Mouse (Mus musculus): ENCODE data around the gene Col4a4. TPM values are rescaled to one million over a fixed set of nuclear protein-coding genes. Genes with fewer than 3 reads are reported as not detected.

Gene Col4a4
- total RNA-seq, 2 experiments from 2014 or later, result 1.0 to 1.3 TPM

DNA sequence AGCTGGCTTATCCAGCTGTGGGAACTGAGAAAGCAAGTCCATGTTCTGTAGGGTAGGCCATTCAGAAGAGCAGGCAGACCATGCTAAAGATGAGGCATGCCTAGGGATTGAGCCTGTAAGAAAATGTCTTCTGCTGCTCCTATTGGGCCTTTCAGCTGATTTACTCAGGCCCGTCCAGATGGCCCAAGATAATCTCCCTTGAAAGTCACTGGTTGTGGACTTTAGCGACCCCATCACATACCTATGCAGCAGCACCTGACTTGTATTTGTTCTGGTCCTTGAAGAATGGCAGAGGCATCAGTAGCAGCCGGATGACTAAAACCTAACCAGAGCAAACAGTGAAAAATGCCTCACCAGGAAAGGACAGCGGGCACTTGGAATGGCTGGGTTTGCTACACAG, 171.0 kb downstream of the Col4a4 start:
- DNase-seq (ENCODE audit: low spot score), result no peak

- DNase-seq (ENCODE audit: low spot score), result no peak
These were observed 172.1 kb downstream of the Col4a4 start for GRCm38 (mm10) chr1:82414434-82415045.

GRCm38 (mm10) chr1:82412085-82412484, 174.6 kb downstream of the Col4a4 start:
- peak; percentile 14 for DNase-seq (ENCODE audit: low spot score)

DNA sequence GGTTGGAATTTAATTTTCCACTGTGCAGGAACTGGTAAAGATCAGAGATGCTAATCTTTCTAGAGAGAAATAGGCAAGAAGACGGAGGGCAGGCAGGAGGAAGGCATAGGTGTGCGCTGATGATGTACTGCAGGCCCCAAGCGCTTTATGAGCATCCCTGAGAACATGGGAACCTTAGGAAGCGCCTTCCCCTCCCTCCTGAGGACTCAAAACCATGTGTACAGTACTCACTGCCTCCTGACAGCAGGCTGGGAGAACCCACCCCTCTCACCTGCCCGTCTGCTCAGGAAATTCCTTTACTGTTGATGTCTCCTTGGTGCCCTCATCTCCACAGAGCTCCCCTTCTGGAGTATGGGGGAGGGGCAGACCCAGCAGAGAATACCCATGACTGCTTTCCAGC, 175.1 kb downstream of the Col4a4 start:
- DNase-seq (ENCODE audit: low spot score), result no peak

- DNase-seq (ENCODE audit: low spot score), result no peak
These were observed 176.1 kb downstream of the Col4a4 start for GRCm38 (mm10) chr1:82410548-82410947.

DNA sequence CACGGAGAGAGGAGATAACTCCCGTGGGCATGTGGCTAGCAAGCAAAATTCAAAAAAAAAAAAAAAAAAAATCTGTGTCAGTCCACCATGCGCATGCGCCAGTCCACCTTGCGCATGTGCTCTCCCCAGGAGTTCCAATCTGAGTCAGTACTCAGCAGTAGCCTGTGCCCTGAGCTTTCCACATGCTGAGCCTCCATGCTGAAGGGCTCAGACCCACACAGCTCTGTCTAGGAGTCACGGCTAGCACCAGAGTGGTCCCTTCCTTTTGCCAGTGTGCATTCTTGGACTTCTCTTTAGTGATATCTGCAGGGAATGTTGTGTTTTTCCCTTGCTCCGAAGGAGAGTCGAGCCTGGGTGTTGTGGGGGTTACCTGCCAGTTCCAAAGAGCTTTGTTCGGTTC, 177.4 kb downstream of the Col4a4 start:
- DNase-seq (ENCODE audit: low spot score), result no peak

- DNase-seq (ENCODE audit: low spot score), result no peak
These were observed 178.9 kb downstream of the Col4a4 start for GRCm38 (mm10) chr1:82407786-82408185.

Other genes starting within 250 kb of the Col4a4 start
- under 1 TPM; 0.50 to 0.59 TPM for gene Col4a3, start 72 bp upstream of the Col4a4 start, total RNA-seq (2021)
- 100 to 1,000 TPM; 134 to 137 TPM for gene Mff, start 138.0 kb upstream of the Col4a4 start, total RNA-seq (2021)
- gene Tm4sf20, start 181.6 kb upstream of the Col4a4 start, total RNA-seq (2021), result not detected
- not detected for gene Gm47791, start 184.4 kb upstream of the Col4a4 start, total RNA-seq (2021)

Data from gastrocnemius, adult 18-20 months (tissue).